Mouse (Mus musculus): Measurements from ENCODE around the gene Bsg.

GRCm38 (mm10) chr10:79743650-79744365, 39.5 kb downstream of the Bsg start:
- TF ChIP-seq POLR2A (IDR thresholded peaks at IDR 0.05; ENCODE audit: borderline replicate concordance, low read depth, low read length): no peak
- TF ChIP-seq CTCF (IDR thresholded peaks at IDR 0.05; ENCODE audit: low read depth, low read length): no peak

All from bone marrow macrophage, adult 2 months (primary cell).